In genomic region chr11:99113111-99113510, GRCm38 (mm10) we compare ENCODE assay signal across 12 mouse cellular contexts. TPM values are rescaled to one million over a fixed set of nuclear protein-coding genes. Genes with fewer than 3 reads are reported as not detected.
A peak's percentile ranks its signal among the peaks of the same experiment; 100 is the strongest.
DNase-seq lines count a peak whose midpoint lies in the region; ATAC-seq and TF ChIP-seq lines count a peak whose summit lies in the region.
"Had no signal": no experiment of that assay in that cellular context is flagged by ENCODE, and none has a peak within 500 bp of the region (broad histone marks: within the 10 kb centered on the region; RNA-seq: fewer than 3 reads in every experiment).

No protein-coding gene starts in this region.

- peak overlapping the region; percentile 3; the same call in 1 of the 2 replicates for H3K27ac ChIP-seq in hindbrain, embryonic 11.5 days (ENCODE audit: low read depth, low read length)
- H3K27ac ChIP-seq in hindbrain, embryonic 16.5 days (ENCODE audit: low read depth, low read length): no peak overlapping the region
- H3K27ac ChIP-seq in hindbrain, embryonic 12.5 days: peak overlapping the region; percentile 71
- H3K27ac ChIP-seq in midbrain, postnatal 0 days (ENCODE audit: low read depth, low read length): no peak overlapping the region

- no peak for TF ChIP-seq CTCF in brain, embryonic 14.5 days (IDR thresholded peaks at IDR 0.05; ENCODE audit: borderline replicate concordance, extremely low read depth, insufficient read depth, insufficient read length)
- no peak for TF ChIP-seq CTCF in midbrain, postnatal 0 days (IDR thresholded peaks at IDR 0.05)

- no peak for TF ChIP-seq POLR2A in brain, embryonic 14.5 days (IDR thresholded peaks at IDR 0.05; ENCODE audit: borderline replicate concordance, extremely low read depth, insufficient read depth, insufficient read length, poor library complexity, severe bottlenecking)

- H3K4me2 ChIP-seq in hindbrain, embryonic 11.5 days (replicated peaks; ENCODE audit: low read depth, low read length): no peak overlapping the region
- H3K4me2 ChIP-seq in hindbrain, embryonic 16.5 days (ENCODE audit: low read length): no peak overlapping the region
- no peak overlapping the region for H3K4me2 ChIP-seq in hindbrain, embryonic 12.5 days (replicated peaks)
- no peak overlapping the region for H3K4me2 ChIP-seq in midbrain, postnatal 0 days (ENCODE audit: low read depth, low read length, poor library complexity, severe bottlenecking)

- H3K9me3 ChIP-seq in hindbrain, embryonic 11.5 days (ENCODE audit: control insufficient read depth, low read length): no peaks in the 10 kb centered on the region
- H3K9me3 ChIP-seq in hindbrain, embryonic 16.5 days (ENCODE audit: control insufficient read depth, low read length): no peaks in the 10 kb centered on the region
- 0 out of 2 replicates have a peak, but pooled peaks cover 2% of the 10 kb centered on the region for H3K9me3 ChIP-seq in hindbrain, embryonic 12.5 days (replicated peaks)
- H3K9me3 ChIP-seq in midbrain, postnatal 0 days (ENCODE audit: low read length): no peaks in the 10 kb centered on the region

- WGBS in hindbrain, embryonic 11.5 days: 0% methylated on average over 3 of the region's 3 CpGs
- 6% methylated on average over 3 of the region's 3 CpGs for WGBS in hindbrain, embryonic 16.5 days
- WGBS in hindbrain, embryonic 12.5 days: 0% methylated on average over 3 of the region's 3 CpGs
- 5% methylated on average over 3 of the region's 3 CpGs for WGBS in midbrain, postnatal 0 days

- no peaks in the 10 kb centered on the region for H3K36me3 ChIP-seq in hindbrain, embryonic 11.5 days (ENCODE audit: control insufficient read depth, insufficient read depth, low read length)
- H3K36me3 ChIP-seq in hindbrain, embryonic 16.5 days (ENCODE audit: control insufficient read depth, insufficient read depth, low read length): no peaks in the 10 kb centered on the region
- no peaks in the 10 kb centered on the region for H3K36me3 ChIP-seq in hindbrain, embryonic 12.5 days
- H3K36me3 ChIP-seq in midbrain, postnatal 0 days (ENCODE audit: insufficient read depth, low read length): no peaks in the 10 kb centered on the region

- H3K4me1 ChIP-seq in hindbrain, embryonic 11.5 days (replicated peaks; ENCODE audit: control insufficient read depth, insufficient read depth, low read length): no peaks in the 10 kb centered on the region
- H3K4me1 ChIP-seq in hindbrain, embryonic 16.5 days (ENCODE audit: control insufficient read depth, insufficient read depth, low read depth, low read length): no peaks in the 10 kb centered on the region; the same call in none of the 2 replicates
- peaks cover 12% of the 10 kb centered on the region for H3K4me1 ChIP-seq in hindbrain, embryonic 12.5 days
- H3K4me1 ChIP-seq in midbrain, postnatal 0 days (ENCODE audit: insufficient read depth, low read length): no peaks in the 10 kb centered on the region

- no peak overlapping the region for H3K4me3 ChIP-seq in hindbrain, embryonic 11.5 days (ENCODE audit: low read depth, low read length)
- no peak overlapping the region for H3K4me3 ChIP-seq in hindbrain, embryonic 16.5 days (ENCODE audit: low read length)
- no peak overlapping the region for H3K4me3 ChIP-seq in hindbrain, embryonic 12.5 days
- no peak overlapping the region for H3K4me3 ChIP-seq in midbrain, postnatal 0 days (ENCODE audit: low read depth, low read length)

- no peak overlapping the region for H3K9ac ChIP-seq in hindbrain, embryonic 11.5 days (ENCODE audit: low read depth, low read length)
- H3K9ac ChIP-seq in hindbrain, embryonic 16.5 days (ENCODE audit: low read depth, low read length): no peak overlapping the region
- no peak overlapping the region for H3K9ac ChIP-seq in hindbrain, embryonic 12.5 days
- no peak overlapping the region for H3K9ac ChIP-seq in midbrain, postnatal 0 days (replicated peaks; ENCODE audit: low read length, poor library complexity, severe bottlenecking)

- ATAC-seq in hindbrain, embryonic 11.5 days (ENCODE audit: low FRiP score): no peak
- ATAC-seq in hindbrain, embryonic 16.5 days: no peak
- ATAC-seq in hindbrain, embryonic 12.5 days (ENCODE audit: low FRiP score): no peak
- ATAC-seq in midbrain, postnatal 0 days (ENCODE audit: low FRiP score): no peak
- ATAC-seq in cerebellum, adult (ENCODE audit: insufficient number of reproducible peaks, low FRiP score, low TSS enrichment): no peak
- ATAC-seq in megakaryocyte progenitor cell, adult 5-6 weeks (replicated peaks; ENCODE audit: poor library complexity): no peak

- DNase-seq in hindbrain, embryonic 11.5 days (ENCODE audit: low spot score): peak; percentile 56
- peak; percentile 73 for DNase-seq in brain, embryonic 14.5 days (ENCODE audit: low read depth)
- peak; percentile 38 for DNase-seq in midbrain, postnatal 0 days (ENCODE audit: low spot score)
- no peak for DNase-seq in testis, postnatal 10 days (ENCODE audit: low spot score)
- DNase-seq: adrenal gland, adult 8-10 months; heart, postnatal 10 days; layer of hippocampus, postnatal 36 days had no signal

- no peaks in the 10 kb centered on the region for H3K27me3 ChIP-seq in hindbrain, embryonic 11.5 days (ENCODE audit: control insufficient read depth, insufficient read depth, low read length)
- H3K27me3 ChIP-seq in hindbrain, embryonic 16.5 days (replicated peaks; ENCODE audit: control insufficient read depth, insufficient read depth, low read length): no peaks in the 10 kb centered on the region
- no peaks in the 10 kb centered on the region for H3K27me3 ChIP-seq in hindbrain, embryonic 12.5 days
- H3K27me3 ChIP-seq in midbrain, postnatal 0 days (ENCODE audit: insufficient read depth, low read length): no peaks in the 10 kb centered on the region

RNA-seq across cellular contexts. Expression of gene Tns4, which starts 24.0 kb away (rescaled TPM):
- 0.50 and 1.1 TPM in 2 replicates for polyA plus RNA-seq in hindbrain, embryonic 11.5 days (2014; fragmentation: Nextera tagmentation; extraction: Ambion mirVana)
- 0.16 TPM in 2 replicates for polyA plus RNA-seq in hindbrain, embryonic 16.5 days (2015; fragmentation: Nextera tagmentation; extraction: Ambion mirVana)
- polyA plus RNA-seq in brain, embryonic 14.5 days (2012; rRNA removed): 0.08 and 0.16 TPM in 2 replicates
- 0.32 and 0.36 TPM in 2 replicates for polyA plus RNA-seq in hindbrain, embryonic 12.5 days (2016; fragmentation: Nextera tagmentation; extraction: Ambion mirVana)
- total RNA-seq in midbrain, postnatal 0 days (2014; rRNA removed): 0.38 TPM in 2 replicates
- polyA plus RNA-seq in midbrain, postnatal 0 days (2015; fragmentation: Nextera tagmentation; extraction: Ambion mirVana): 0.17 and 0.26 TPM in 2 replicates
- 2.1 and 2.4 TPM in 2 replicates for total RNA-seq in megakaryocyte progenitor cell, adult 5-6 weeks (2015)
- 1.4 and 1.8 TPM in 2 replicates for total RNA-seq in megakaryocyte progenitor cell, adult 5-6 weeks (2017)
- total RNA-seq: layer of hippocampus, postnatal 36 days had no signal

RNA-seq across cellular contexts. Expression of gene Ccr7, which starts 41.8 kb away (rescaled TPM):
- polyA plus RNA-seq in hindbrain, embryonic 11.5 days (2014; fragmentation: Nextera tagmentation; extraction: Ambion mirVana): 0.17 and 0.31 TPM in 2 replicates
- polyA plus RNA-seq in hindbrain, embryonic 16.5 days (2015; fragmentation: Nextera tagmentation; extraction: Ambion mirVana): not detected in 2 replicates
- 0.07 TPM in 1 of 2 replicates, not detected in the other for polyA plus RNA-seq in brain, embryonic 14.5 days (2012; rRNA removed)
- polyA plus RNA-seq in hindbrain, embryonic 12.5 days (2016; fragmentation: Nextera tagmentation; extraction: Ambion mirVana): 0.25 and 0.42 TPM in 2 replicates
- not detected in 2 replicates for total RNA-seq in midbrain, postnatal 0 days (2014; rRNA removed)
- polyA plus RNA-seq in midbrain, postnatal 0 days (2015; fragmentation: Nextera tagmentation; extraction: Ambion mirVana): not detected in 2 replicates
- total RNA-seq in megakaryocyte progenitor cell, adult 5-6 weeks (2015): 0.17 and 0.22 TPM in 2 replicates
- total RNA-seq in megakaryocyte progenitor cell, adult 5-6 weeks (2017): not detected in 2 replicates
- total RNA-seq: common myeloid progenitor, adult 5-6 weeks; layer of hippocampus, postnatal 36 days had no signal

Comparison
In these comparisons a context has a peak if more than half of its experiments do, and no peak if none do; other contexts are left out.
1. H3K27ac ChIP-seq: peak in hindbrain, embryonic 11.5 days (single experiment) and hindbrain, embryonic 12.5 days (single experiment); none in hindbrain, embryonic 16.5 days (single experiment) and midbrain, postnatal 0 days (single experiment).